Mouse (Mus musculus) MEL (cell line): ENCODE measurements around the gene Rrm1. TPM values are rescaled to one million over a fixed set of nuclear protein-coding genes. Genes with fewer than 3 reads are reported as not detected.

Experiments
- DNase-seq: peaks from one replicate; pipeline ENCODE4 v3.0.0; 2011; ENCODE audit warnings: low read depth, low spot score
- H3K27ac ChIP-seq: 2 replicates; pipeline ENCODE4 v1.5.1; 2012; ENCODE audit warnings: low read depth, mild to moderate bottlenecking, control low read depth, low read length, moderate library complexity; ENCODE audit not compliant: control insufficient read depth
- H3K27me3 ChIP-seq, 2 experiments: fragments of 150-350 bp in 1 of 2; sonication (generic) in 1 of 2; 2 replicates each; pipeline ENCODE4 v1.6.1; 2012; ENCODE audit warnings: low read length in 2 of 2, mild to moderate bottlenecking in 2 of 2, improper control_type of control experiment in 1 of 2, moderate library complexity in 1 of 2; ENCODE audit not compliant: insufficient read depth in 2 of 2, control insufficient read depth in 1 of 2
- H3K36me3 ChIP-seq, 2 experiments: 2 replicates each; pipeline ENCODE4 v1.6.1; 2012 to 2014; ENCODE audit warnings: low read length in 2 of 2, improper control_type of control experiment in 1 of 2, inconsistent platforms in 1 of 2, mild to moderate bottlenecking in 1 of 2; ENCODE audit not compliant: insufficient read depth in 2 of 2, control insufficient read depth in 1 of 2
- H3K4me1 ChIP-seq, 2 experiments: fragments of 150-350 bp in 1 of 2; sonication (generic) in 1 of 2; 2 replicates each; pipeline ENCODE4 v1.6.1; 2012; ENCODE audit warnings: low read length in 2 of 2, improper control_type of control experiment in 1 of 2, mild to moderate bottlenecking in 1 of 2; ENCODE audit not compliant: insufficient read depth in 2 of 2, control insufficient read depth in 1 of 2
- H3K4me3 ChIP-seq, 2 experiments: fragments of 150-350 bp in 1 of 2; sonication (generic) in 1 of 2; 2 replicates each; pipeline ENCODE4 v1.5.1; 2012; ENCODE audit warnings: low read depth in 2 of 2, low read length in 2 of 2, mild to moderate bottlenecking in 2 of 2, moderate library complexity in 2 of 2, control low read depth in 1 of 2, improper control_type of control experiment in 1 of 2; ENCODE audit not compliant: control insufficient read depth in 1 of 2, insufficient read depth in 1 of 2
- H3K79me2 ChIP-seq: 2 replicates; pipeline ENCODE4 v1.6.1; 2012; ENCODE audit warnings: mild to moderate bottlenecking, low read length, moderate library complexity; ENCODE audit not compliant: control insufficient read depth, poor library complexity, insufficient read depth
- H3K9ac ChIP-seq: 2 replicates; pipeline ENCODE4 v1.6.1; 2012; ENCODE audit warnings: low read depth, mild to moderate bottlenecking, control low read depth, low read length, moderate library complexity; ENCODE audit not compliant: control insufficient read depth, poor library complexity, severe bottlenecking
- H3K9me3 ChIP-seq: fragments of 150-350 bp; sonication (generic); replicated peaks from 2 replicates; pipeline ENCODE4 v1.6.1; 2012; ENCODE audit warnings: mild to moderate bottlenecking, low read length, improper control_type of control experiment, moderate library complexity; ENCODE audit not compliant: insufficient read depth
- CHD1 ChIP-seq: IDR thresholded peaks from 2 replicates; pipeline ENCODE4 v1.6.1; 2012; ENCODE audit warnings: low read depth, mild to moderate bottlenecking, inconsistent platforms, low read length, improper control_type of control experiment
- CTCF ChIP-seq, 3 experiments: IDR thresholded peaks in 2 of 3; conservative IDR thresholded peaks in 1 of 3; 2 replicates each; pipeline ENCODE4 v1.5.1; 2011 to 2012; ENCODE audit warnings: low read length in 3 of 3, low read depth in 2 of 3, mild to moderate bottlenecking in 2 of 3, improper control_type of control experiment in 1 of 3, inconsistent platforms in 1 of 3, mixed read lengths in 1 of 3, moderate library complexity in 1 of 3; ENCODE audit not compliant: control insufficient read depth in 1 of 3, insufficient read depth in 1 of 3, poor library complexity in 1 of 3, severe bottlenecking in 1 of 3
- ELF1 ChIP-seq: IDR thresholded peaks from 2 replicates; pipeline ENCODE4 v1.6.1; 2014; ENCODE audit warnings: low read depth, mild to moderate bottlenecking, inconsistent platforms, low read length, improper control_type of control experiment, moderate library complexity
- KAT2A ChIP-seq: conservative IDR thresholded peaks from 2 replicates; pipeline ENCODE4 v1.6.1; 2012; ENCODE audit warnings: low read depth, low read length, improper control_type of control experiment, inconsistent platforms
- MEF2A ChIP-seq: IDR thresholded peaks from 2 replicates; pipeline ENCODE4 v1.6.1; 2014; ENCODE audit warnings: low read depth, mild to moderate bottlenecking, inconsistent platforms, low read length, improper control_type of control experiment; ENCODE audit not compliant: poor library complexity, insufficient replicate concordance, severe bottlenecking; ENCODE audit errors: extremely low read depth
- MYC ChIP-seq: IDR thresholded peaks from 2 replicates; pipeline ENCODE4 v1.6.1; 2011; ENCODE audit warnings: low read depth, mild to moderate bottlenecking, low read length, improper control_type of control experiment, moderate library complexity
- RAD21 ChIP-seq: IDR thresholded peaks from 2 replicates; pipeline ENCODE4 v1.6.1; 2011; ENCODE audit warnings: mild to moderate bottlenecking, low read depth, low read length, improper control_type of control experiment
- RCOR1 ChIP-seq: IDR thresholded peaks from 2 replicates; pipeline ENCODE4 v1.6.1; 2012; ENCODE audit warnings: low read depth, mild to moderate bottlenecking, inconsistent platforms, low read length, improper control_type of control experiment
- SIN3A ChIP-seq: IDR thresholded peaks from 2 replicates; pipeline ENCODE4 v1.6.1; 2012; ENCODE audit warnings: low read length, improper control_type of control experiment, inconsistent platforms
- SMC3 ChIP-seq: IDR thresholded peaks from 2 replicates; pipeline ENCODE4 v1.6.1; 2011; ENCODE audit warnings: low read depth, low read length, improper control_type of control experiment
- TAL1 ChIP-seq: IDR thresholded peaks from 2 replicates; pipeline ENCODE4 v1.6.1; 2012; ENCODE audit warnings: mild to moderate bottlenecking, inconsistent platforms, low read length, moderate library complexity, mixed read lengths
- USF2 ChIP-seq, 2 experiments: IDR thresholded peaks; 2 replicates each; pipeline ENCODE4 v1.6.1; 2011 to 2012; ENCODE audit warnings: improper control_type of control experiment in 2 of 2, low read length in 2 of 2, borderline replicate concordance in 1 of 2, inconsistent platforms in 1 of 2, low read depth in 1 of 2, mild to moderate bottlenecking in 1 of 2; ENCODE audit not compliant: insufficient read depth in 1 of 2
- ZC3H11A ChIP-seq: IDR thresholded peaks from 2 replicates; pipeline ENCODE4 v1.6.1; 2012; ENCODE audit warnings: low read depth, mild to moderate bottlenecking, inconsistent platforms, low read length, improper control_type of control experiment
- ZNF384 ChIP-seq: IDR thresholded peaks from 2 replicates; pipeline ENCODE4 v1.6.1; 2012; ENCODE audit warnings: low read depth, mild to moderate bottlenecking, inconsistent platforms, low read length, improper control_type of control experiment
- polyA plus RNA-seq, 2 experiments: library from polyadenylated mRNA; stranded (reverse) in 1 of 2; unstranded in 1 of 2; fragments of >175 nt in 1 of 2; fragments of >200 nt in 1 of 2; gene quantifications; 2 replicates each; pipeline versions ENCODE4 v1.2.1 to v1.2.4; 2012; ENCODE audit warnings: low replicate concordance in 2 of 2, low read depth in 1 of 2; ENCODE audit not compliant: insufficient read length in 2 of 2, insufficient read depth in 1 of 2, missing spikeins in 1 of 2
- total RNA-seq: library from RNA; depleted of rRNA; stranded (reverse); fragments of 300-350 nt; gene quantifications from 2 replicates; pipeline ENCODE4 v1.2.3, GENCODE M21; 2012

Gene Rrm1
- total and polyA plus RNA-seq, 3 experiments = 147 to 228 TPM; not detected in 1

DNA sequence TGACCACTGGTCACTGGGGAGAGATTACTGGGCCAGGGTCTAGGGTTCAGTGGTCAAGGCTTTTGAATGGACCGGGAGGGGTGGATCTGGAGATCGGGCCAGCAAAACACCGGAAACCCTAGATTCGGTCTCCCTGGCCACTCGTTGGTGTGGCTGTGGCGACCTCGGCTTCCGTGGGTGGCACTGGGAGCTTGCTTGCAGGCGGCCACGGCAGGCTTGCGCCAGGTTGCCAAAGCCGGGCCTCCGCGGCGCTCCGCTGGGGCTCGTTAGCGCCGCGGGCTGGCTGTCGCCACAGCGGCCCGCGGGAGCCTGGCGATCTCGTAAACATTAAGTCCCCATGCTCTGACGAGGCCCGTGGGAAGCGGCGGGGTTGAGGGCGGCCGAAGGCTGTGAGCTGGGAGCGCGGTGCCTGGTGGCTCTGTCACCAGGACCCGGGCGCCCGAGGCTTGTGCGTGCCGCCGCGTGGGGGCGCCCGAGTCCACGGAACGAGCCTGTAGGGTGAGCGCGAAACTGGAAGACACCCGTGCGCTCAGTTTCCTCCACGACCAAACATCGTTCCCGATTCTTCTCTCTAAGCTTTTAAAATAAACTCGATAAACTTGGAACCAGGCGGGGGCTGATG, 71.4 kb downstream of the Rrm1 start:
- Histone ChIP-seq H3K36me3 (peaks cover 0 to 6% of the 10 kb centered on the region in 2 experiments; a peak in 1 of 4 replicates), H3K4me3 (peak overlapping the region; percentile 61 to 86), H3K27ac (no peak overlapping the region), H3K79me2 (peaks cover 1% of the 10 kb centered on the region; the same call in 1 of the 2 replicates), H3K4me1 (peaks cover 2 to 11% of the 10 kb centered on the region in 2 experiments; a peak in 3 of 4 replicates), H3K27me3 (peaks cover 5 to 6% of the 10 kb centered on the region in 2 experiments; a peak in 3 of 4 replicates), H3K9me3 (no peaks in the 10 kb centered on the region), H3K9ac (peak overlapping the region; percentile 83)
- DNase-seq = peak; percentile 86
- TF ChIP-seq RAD21 = peak; percentile 84
- TF ChIP-seq CTCF (IDR thresholded peaks at IDR 0.05 in 2 of 3, conservative IDR thresholded peaks at IDR 0.05 in 1 of 3; ENCODE audit: control insufficient read depth in 1 of 3, insufficient read depth in 1 of 3, low read depth in 2 of 3, low read length in 3 of 3, poor library complexity in 1 of 3, severe bottlenecking in 1 of 3) = peak; percentile 51 to 85 (median 84); a peak in 5 of 6 replicates
- peak; percentile 66 for TF ChIP-seq SMC3
- no peak for TF ChIP-seq ELF1
- no peak for TF ChIP-seq TAL1
- TF ChIP-seq KAT2A = no peak
- TF ChIP-seq ZC3H11A = peak; percentile 62
- TF ChIP-seq MYC = no peak

DNA sequence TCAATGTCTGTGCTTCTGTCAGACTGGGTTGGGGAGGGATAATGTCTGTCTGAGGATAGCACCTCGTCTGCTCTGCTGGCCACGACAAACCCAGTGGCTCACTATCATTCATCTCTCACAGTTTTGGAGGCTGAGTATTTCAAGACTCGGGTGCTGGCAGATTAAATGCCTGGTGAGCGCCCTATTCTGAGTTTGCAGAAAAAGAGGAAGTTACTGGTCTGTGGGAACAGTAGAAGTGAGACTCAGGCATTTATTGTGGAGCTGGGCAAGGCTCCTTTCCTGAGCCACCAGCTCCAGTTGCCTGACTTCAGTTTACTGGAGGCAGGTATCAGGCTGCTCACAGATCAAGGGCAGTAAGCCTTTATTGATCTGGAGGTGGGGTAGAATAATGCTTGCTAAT, 72.6 kb downstream of the Rrm1 start:
- peak; percentile 83 for DNase-seq
- Histone ChIP-seq H3K4me1 (peaks cover 2 to 11% of the 10 kb centered on the region in 2 experiments; a peak in 3 of 4 replicates), H3K9ac (peak overlapping the region; percentile 25), H3K27ac (no peak overlapping the region), H3K79me2 (peaks cover 1% of the 10 kb centered on the region; the same call in 1 of the 2 replicates), H3K36me3 (peaks cover 0 to 6% of the 10 kb centered on the region in 2 experiments; a peak in 1 of 4 replicates), H3K4me3 (peak overlapping the region; percentile 61 to 86; a peak in 3 of 4 replicates), H3K27me3 (peaks cover 5 to 6% of the 10 kb centered on the region in 2 experiments; a peak in 3 of 4 replicates), H3K9me3 (no peaks in the 10 kb centered on the region)
- TF ChIP-seq SIN3A = no peak

- no peak overlapping the region for H3K9ac ChIP-seq
- peaks cover 5 to 6% of the 10 kb centered on the region in 2 experiments; a peak in 3 of 4 replicates for H3K27me3 ChIP-seq
- no peak overlapping the region for H3K4me3 ChIP-seq
- TF ChIP-seq RAD21 = no peak
- no peak for TF ChIP-seq USF2 (IDR thresholded peaks at IDR 0.05; ENCODE audit: borderline replicate concordance in 1 of 2, insufficient read depth in 1 of 2, low read depth in 1 of 2, low read length in 2 of 2)
- no peak for TF ChIP-seq RCOR1
- no peak for TF ChIP-seq MEF2A
- TF ChIP-seq ZNF384 = no peak
- TF ChIP-seq TAL1 = no peak
- TF ChIP-seq CHD1 = no peak
- H3K79me2 ChIP-seq = peaks cover 1% of the 10 kb centered on the region; the same call in 1 of the 2 replicates
- H3K36me3 ChIP-seq = peaks cover 0 to 6% of the 10 kb centered on the region in 2 experiments; a peak in 1 of 4 replicates
- H3K9me3 ChIP-seq = no peaks in the 10 kb centered on the region
- H3K27ac ChIP-seq = no peak overlapping the region
- no peak for DNase-seq
- peaks cover 2 to 11% of the 10 kb centered on the region in 2 experiments; a peak in 3 of 4 replicates for H3K4me1 ChIP-seq
Measured at GRCm38 (mm10) chr7:102516261-102517050, 75.0 kb downstream of the Rrm1 start.
